Mouse (Mus musculus) heart, adult 2 months (tissue): ENCODE results near the gene Atxn2.

Source experiments
- CTCF ChIP-seq: fragments of 200-600 bp; IDR thresholded peaks from 2 replicates; pipeline ENCODE4 v1.8.1; 2022; ENCODE audit warnings: antibody characterized with exemption, mild to moderate bottlenecking, moderate library complexity
- EP300 ChIP-seq: fragments of 200-500 bp; IDR thresholded peaks from 2 replicates; pipeline ENCODE4 v1.6.1; 2011; ENCODE audit warnings: low read depth, low read length, control low read depth; ENCODE audit not compliant: insufficient read depth

DNA sequence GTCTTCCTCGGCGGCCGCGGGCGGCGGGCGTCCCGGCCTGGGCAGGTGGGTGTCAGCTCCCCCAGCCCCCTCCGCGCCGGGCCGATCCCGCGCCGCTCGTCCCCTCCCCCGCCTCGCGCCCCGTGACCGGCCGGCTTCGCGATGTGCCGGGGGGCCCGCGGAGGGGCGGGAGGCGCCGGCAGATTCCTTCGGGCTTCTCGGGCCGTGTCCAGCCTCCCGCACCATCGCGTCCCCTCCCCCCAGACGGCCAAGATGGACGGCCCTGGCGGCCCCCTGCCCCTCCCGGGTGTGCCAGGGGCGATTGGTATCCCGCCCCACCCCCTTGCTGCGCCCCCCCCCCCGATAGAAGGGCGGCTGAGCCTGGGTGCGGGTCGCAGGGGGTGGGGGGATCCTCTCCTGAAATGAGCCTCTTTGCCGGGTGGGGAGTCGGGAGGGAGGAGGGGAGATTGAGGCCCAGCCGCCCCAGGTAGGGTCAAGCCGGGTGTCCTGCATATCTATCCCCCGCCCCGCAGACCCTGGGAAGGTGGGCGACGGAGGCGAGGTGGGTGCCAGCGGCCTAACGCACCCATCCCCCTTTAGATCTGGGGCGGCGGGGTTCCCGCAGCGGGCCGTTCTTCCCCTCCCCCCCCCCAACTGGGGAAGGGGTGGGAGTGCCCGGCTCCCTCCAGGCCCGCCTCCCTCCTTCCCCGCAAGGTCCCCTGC, 1.2 kb downstream of the Atxn2 start:
- TF ChIP-seq EP300 = no peak
- TF ChIP-seq CTCF = no peak
